Mouse (Mus musculus): ENCODE measurements around the gene Olfr958. TPM values are rescaled to one million over a fixed set of nuclear protein-coding genes. Genes with fewer than 3 reads are reported as not detected.

The Olfr958 gene
- total RNA-seq (2015; ENCODE audit: low replicate concordance) (not detected in 2 replicates), total RNA-seq (2017; ENCODE audit: low replicate concordance) (not detected in 2 replicates)

- no peak for ATAC-seq (replicated peaks; ENCODE audit: low FRiP score, poor library complexity, severe bottlenecking)
These were observed at the start of gene Olfr958 for GRCm38 (mm10) chr9:39553946-39554345. Gene Olfr958, minus strand, starts transcription at chr9:39554054.

GRCm38 (mm10) chr9:39603333-39603845 lies 49.5 kb upstream of the Olfr958 start:
- ATAC-seq (replicated peaks; ENCODE audit: low FRiP score, poor library complexity, severe bottlenecking) = no peak

GRCm38 (mm10) chr9:39602536-39603332 lies 48.9 kb upstream of the Olfr958 start:
- no peak for ATAC-seq (replicated peaks; ENCODE audit: low FRiP score, poor library complexity, severe bottlenecking)

- ATAC-seq (replicated peaks; ENCODE audit: low FRiP score, poor library complexity, severe bottlenecking) = no peak
These were observed 23.2 kb upstream of the Olfr958 start for GRCm38 (mm10) chr9:39577050-39577449.

GRCm38 (mm10) chr9:39575469-39575868 lies 21.6 kb upstream of the Olfr958 start, which contains the start of gene Olfr959:
Gene Olfr959, minus strand, starts transcription at chr9:39575569.
- no peak for ATAC-seq (replicated peaks; ENCODE audit: low FRiP score, poor library complexity, severe bottlenecking)

GRCm38 (mm10) chr9:39558349-39558647 lies 4.4 kb upstream of the Olfr958 start:
- ATAC-seq (replicated peaks; ENCODE audit: low FRiP score, poor library complexity, severe bottlenecking) = no peak

GRCm38 (mm10) chr9:39557529-39558348 lies 3.9 kb upstream of the Olfr958 start:
- no peak for ATAC-seq (replicated peaks; ENCODE audit: low FRiP score, poor library complexity, severe bottlenecking)

GRCm38 (mm10) chr9:39550806-39551205 lies 3.0 kb downstream of the Olfr958 start:
- ATAC-seq (replicated peaks; ENCODE audit: low FRiP score, poor library complexity, severe bottlenecking) = no peak

- ATAC-seq (replicated peaks; ENCODE audit: low FRiP score, poor library complexity, severe bottlenecking) = no peak
These were observed 30.1 kb downstream of the Olfr958 start for GRCm38 (mm10) chr9:39523616-39524285.

GRCm38 (mm10) chr9:39518595-39518994 lies 35.3 kb downstream of the Olfr958 start:
- no peak for ATAC-seq (replicated peaks; ENCODE audit: low FRiP score, poor library complexity, severe bottlenecking)

GRCm38 (mm10) chr9:39515531-39515930 lies 38.3 kb downstream of the Olfr958 start, which contains the start of gene Olfr957:
Gene Olfr957, minus strand, starts transcription at chr9:39515809.
- no peak for ATAC-seq (replicated peaks; ENCODE audit: low FRiP score, poor library complexity, severe bottlenecking)

GRCm38 (mm10) chr9:39509412-39509811 lies 44.4 kb downstream of the Olfr958 start:
- no peak for ATAC-seq (replicated peaks; ENCODE audit: low FRiP score, poor library complexity, severe bottlenecking)

GRCm38 (mm10) chr9:39508998-39509397 lies 44.9 kb downstream of the Olfr958 start:
- ATAC-seq (replicated peaks; ENCODE audit: low FRiP score, poor library complexity, severe bottlenecking) = no peak

Other genes starting within 250 kb of the Olfr958 start
- not detected in 2 replicates for gene Olfr948, start 228.0 kb downstream of the Olfr958 start, total RNA-seq (2015; ENCODE audit: low replicate concordance)
- gene Olfr948, start 228.0 kb downstream of the Olfr958 start, total RNA-seq (2017; ENCODE audit: low replicate concordance) = not detected in 2 replicates
- not detected in 2 replicates for gene Olfr951, start 166.6 kb downstream of the Olfr958 start, total RNA-seq (2015; ENCODE audit: low replicate concordance)
- gene Olfr951, start 166.6 kb downstream of the Olfr958 start, total RNA-seq (2017; ENCODE audit: low replicate concordance) = not detected in 2 replicates
- gene Olfr952, start 126.9 kb downstream of the Olfr958 start, total RNA-seq (2015; ENCODE audit: low replicate concordance) = not detected in 2 replicates
- not detected in 2 replicates for gene Olfr952, start 126.9 kb downstream of the Olfr958 start, total RNA-seq (2017; ENCODE audit: low replicate concordance)
- gene Olfr954, start 97.4 kb downstream of the Olfr958 start, total RNA-seq (2015; ENCODE audit: low replicate concordance) = not detected in 2 replicates
- gene Olfr954, start 97.4 kb downstream of the Olfr958 start, total RNA-seq (2017; ENCODE audit: low replicate concordance) = 0.70 TPM in 1 of 2 replicates, not detected in the other
- not detected in 2 replicates for gene Olfr955, start 82.1 kb downstream of the Olfr958 start, total RNA-seq (2015; ENCODE audit: low replicate concordance)
- gene Olfr955, start 82.1 kb downstream of the Olfr958 start, total RNA-seq (2017; ENCODE audit: low replicate concordance) = not detected in 2 replicates
- not detected in 2 replicates for gene Olfr44, start 60.1 kb downstream of the Olfr958 start, total RNA-seq (2015; ENCODE audit: low replicate concordance)
- not detected in 2 replicates for gene Olfr44, start 60.1 kb downstream of the Olfr958 start, total RNA-seq (2017; ENCODE audit: low replicate concordance)
- gene Olfr957, start 38.2 kb downstream of the Olfr958 start, total RNA-seq (2015; ENCODE audit: low replicate concordance) = not detected in 2 replicates
- not detected in 2 replicates for gene Olfr957, start 38.2 kb downstream of the Olfr958 start, total RNA-seq (2017; ENCODE audit: low replicate concordance)
- gene Olfr959, start 21.5 kb upstream of the Olfr958 start, total RNA-seq (2015; ENCODE audit: low replicate concordance) = not detected in 2 replicates
- not detected in 2 replicates for gene Olfr959, start 21.5 kb upstream of the Olfr958 start, total RNA-seq (2017; ENCODE audit: low replicate concordance)
- gene AW551984, start 50.3 kb upstream of the Olfr958 start, total RNA-seq (2015; ENCODE audit: low replicate concordance) = not detected in 2 replicates
- not detected in 2 replicates for gene AW551984, start 50.3 kb upstream of the Olfr958 start, total RNA-seq (2017; ENCODE audit: low replicate concordance)
- not detected in 2 replicates for gene Olfr148, start 56.6 kb upstream of the Olfr958 start, total RNA-seq (2015; ENCODE audit: low replicate concordance)
- not detected in 2 replicates for gene Olfr148, start 56.6 kb upstream of the Olfr958 start, total RNA-seq (2017; ENCODE audit: low replicate concordance)
- gene Olfr960, start 67.3 kb upstream of the Olfr958 start, total RNA-seq (2015; ENCODE audit: low replicate concordance) = not detected in 2 replicates
- not detected in 2 replicates for gene Olfr960, start 67.3 kb upstream of the Olfr958 start, total RNA-seq (2017; ENCODE audit: low replicate concordance)
- not detected in 2 replicates for gene Olfr961, start 91.0 kb upstream of the Olfr958 start, total RNA-seq (2015; ENCODE audit: low replicate concordance)
- not detected in 2 replicates for gene Olfr961, start 91.0 kb upstream of the Olfr958 start, total RNA-seq (2017; ENCODE audit: low replicate concordance)
- gene Olfr963, start 113.2 kb upstream of the Olfr958 start, total RNA-seq (2015; ENCODE audit: low replicate concordance) = not detected in 2 replicates
- not detected in 2 replicates for gene Olfr963, start 113.2 kb upstream of the Olfr958 start, total RNA-seq (2017; ENCODE audit: low replicate concordance)
- gene Olfr149, start 153.1 kb upstream of the Olfr958 start, total RNA-seq (2015; ENCODE audit: low replicate concordance) = not detected in 2 replicates
- gene Olfr149, start 153.1 kb upstream of the Olfr958 start, total RNA-seq (2017; ENCODE audit: low replicate concordance) = not detected in 2 replicates
- not detected in 2 replicates for gene Olfr965, start 157.3 kb upstream of the Olfr958 start, total RNA-seq (2015; ENCODE audit: low replicate concordance)
- gene Olfr965, start 157.3 kb upstream of the Olfr958 start, total RNA-seq (2017; ENCODE audit: low replicate concordance) = 1.2 TPM in 1 of 2 replicates, not detected in the other
- gene Olfr150, start 176.9 kb upstream of the Olfr958 start, total RNA-seq (2015; ENCODE audit: low replicate concordance) = not detected in 2 replicates
- not detected in 2 replicates for gene Olfr150, start 176.9 kb upstream of the Olfr958 start, total RNA-seq (2017; ENCODE audit: low replicate concordance)
- gene Olfr967, start 192.2 kb upstream of the Olfr958 start, total RNA-seq (2015; ENCODE audit: low replicate concordance) = not detected in 2 replicates
- not detected in 2 replicates for gene Olfr967, start 192.2 kb upstream of the Olfr958 start, total RNA-seq (2017; ENCODE audit: low replicate concordance)
- gene Olfr968, start 229.2 kb upstream of the Olfr958 start, total RNA-seq (2015; ENCODE audit: low replicate concordance) = not detected in 2 replicates
- not detected in 2 replicates for gene Olfr968, start 229.2 kb upstream of the Olfr958 start, total RNA-seq (2017; ENCODE audit: low replicate concordance)
- gene Olfr969, start 236.9 kb upstream of the Olfr958 start, total RNA-seq (2015; ENCODE audit: low replicate concordance) = not detected in 2 replicates
- gene Olfr969, start 236.9 kb upstream of the Olfr958 start, total RNA-seq (2017; ENCODE audit: low replicate concordance) = not detected in 2 replicates

Data from erythroblast, adult 5-6 weeks (primary cell).